Mouse (Mus musculus): ENCODE measurements around the gene Lcmt1.

Gene Lcmt1

DNA sequence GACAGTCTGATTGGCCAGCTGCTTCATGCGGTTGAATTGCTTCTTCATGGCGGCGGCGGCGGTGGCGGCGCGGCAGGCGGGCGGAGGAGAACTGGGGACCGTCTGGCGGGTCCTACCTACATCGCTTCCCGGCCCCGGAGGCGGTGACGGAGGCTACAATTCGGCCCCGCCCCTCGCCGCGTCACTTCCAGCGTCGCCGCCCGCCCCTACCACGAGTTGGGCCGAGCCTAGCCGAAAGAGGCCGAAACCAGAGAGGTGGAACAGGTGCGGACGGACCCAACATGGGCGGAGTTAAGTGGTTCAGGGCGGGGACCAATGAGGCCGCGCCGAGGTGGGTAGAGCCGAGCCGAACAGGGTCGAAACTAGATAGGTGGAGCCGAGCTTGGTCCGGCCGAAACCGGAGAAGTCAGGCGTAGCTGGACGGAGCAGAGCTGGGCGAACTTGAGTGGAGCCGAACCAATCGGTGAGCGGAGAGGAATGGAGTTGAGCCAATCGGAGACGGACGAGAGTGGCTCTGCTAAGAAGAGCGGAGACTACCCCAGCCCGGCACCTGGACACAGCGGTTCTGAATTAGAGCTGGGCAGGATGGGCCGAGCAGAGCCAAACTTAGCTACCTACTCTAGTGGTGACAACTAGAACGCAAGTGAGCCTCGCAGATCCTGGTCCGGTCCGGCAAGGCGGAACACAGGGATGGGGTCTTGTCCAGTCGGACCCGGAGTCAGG lies at the start of gene Lcmt1, which contains the start of gene Arhgap17:
Gene Lcmt1, plus strand, starts transcription at position 26 of the 723 bp plus-strand sequence.
Gene Arhgap17, minus strand, starts transcription at position 157 of the 723 bp plus-strand sequence.
- in situ Hi-C loops (cut with MboI; ENCODE audit: unreplicated experiment in 2 of 2): no loop called here

DNA sequence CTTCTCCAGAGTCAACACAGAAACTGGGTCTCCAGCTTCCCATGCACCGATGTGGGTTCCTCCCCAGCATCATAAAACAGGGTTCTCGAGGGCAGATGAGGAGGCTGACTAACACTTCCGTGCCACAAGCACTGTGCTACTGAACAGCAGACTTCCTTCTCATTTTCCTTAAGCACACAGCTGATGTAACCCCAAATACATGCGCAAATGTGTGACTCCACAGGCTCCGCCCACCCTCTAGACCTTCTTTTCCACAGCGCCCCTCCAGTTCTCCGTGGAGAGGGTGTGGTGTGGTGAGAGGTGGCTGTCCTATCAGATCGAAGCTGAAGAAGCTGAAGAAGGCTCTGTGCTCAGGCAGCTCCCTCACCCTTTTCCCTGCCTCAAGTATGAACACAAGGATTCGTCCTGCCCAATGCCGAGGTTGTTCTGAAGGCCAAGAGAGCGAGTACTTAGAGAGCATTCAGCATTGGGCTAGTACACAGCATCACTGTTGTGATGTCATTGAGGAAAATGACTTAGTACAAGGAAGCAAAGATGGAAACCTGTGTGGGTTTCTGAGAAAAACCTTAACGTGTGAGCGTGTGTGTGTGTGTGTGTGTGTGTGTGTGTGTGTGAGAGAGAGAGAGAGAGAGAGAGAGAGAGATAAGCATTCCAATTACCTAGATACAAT lies 47.0 kb upstream of the Lcmt1 start:
- in situ Hi-C loops (cut with MboI; ENCODE audit: unreplicated experiment in 2 of 2): no loop called here

DNA sequence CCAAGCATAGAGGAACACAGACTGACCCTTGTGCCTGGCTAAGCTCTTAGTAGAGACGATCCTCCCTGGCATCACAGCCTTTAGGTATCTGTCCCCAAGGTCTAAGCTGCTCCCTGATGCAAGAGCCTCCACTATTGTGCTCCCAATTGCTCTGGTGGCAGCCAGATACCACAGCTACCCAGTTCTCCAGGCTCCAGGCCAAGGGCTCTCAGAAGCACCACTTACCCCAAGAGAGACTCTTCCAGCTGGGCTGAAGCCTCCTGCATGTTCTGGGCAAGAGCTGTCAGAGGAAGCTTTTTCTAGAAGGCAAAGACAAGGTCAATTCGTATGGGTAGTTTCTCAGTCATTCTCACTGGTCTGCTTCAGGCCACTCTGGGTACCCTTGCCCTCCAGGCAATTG lies 46.2 kb upstream of the Lcmt1 start:
- in situ Hi-C loops (cut with MboI; ENCODE audit: unreplicated experiment in 2 of 2): no loop called here

DNA sequence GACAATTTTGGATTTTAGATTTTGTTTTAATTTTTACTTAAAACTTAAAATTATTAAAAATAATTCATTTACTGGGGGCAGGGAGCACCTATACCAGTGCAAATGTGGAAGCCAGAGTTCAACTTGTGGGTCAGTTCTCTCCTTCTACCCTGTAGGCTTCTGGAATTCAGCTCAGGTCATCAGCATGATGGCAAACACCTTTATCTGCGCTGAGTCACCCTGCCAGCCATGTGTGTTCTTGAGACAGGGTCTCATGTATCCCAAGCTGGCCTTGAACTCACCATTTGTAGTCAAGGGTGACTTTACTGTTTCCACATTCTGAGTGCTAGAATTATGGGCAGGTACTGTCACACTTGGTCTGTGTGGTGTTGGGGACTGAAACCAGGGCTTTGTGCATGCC lies 45.5 kb upstream of the Lcmt1 start:
- in situ Hi-C loops (cut with MboI; ENCODE audit: unreplicated experiment in 2 of 2): no loop called here

DNA sequence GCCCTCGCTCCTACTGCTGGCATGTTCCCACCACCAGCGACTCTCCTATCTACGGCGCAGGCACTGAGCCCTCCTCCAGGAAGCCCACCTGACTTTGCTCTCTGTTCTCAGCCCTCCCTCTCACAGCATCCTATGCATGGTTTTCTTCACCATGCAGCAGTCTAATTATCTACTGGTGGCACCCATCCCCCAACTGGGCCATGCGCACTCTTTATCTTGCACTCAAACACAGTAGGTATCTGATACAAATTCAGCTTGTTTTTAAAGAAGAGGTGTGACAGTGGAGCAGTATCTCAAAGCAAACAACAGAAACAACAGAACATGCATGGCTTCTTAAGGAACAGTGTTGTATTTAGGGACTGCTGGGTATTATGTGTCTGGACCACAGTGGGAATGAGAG lies 43.5 kb upstream of the Lcmt1 start:
- in situ Hi-C loops (cut with MboI; ENCODE audit: unreplicated experiment in 2 of 2): no loop called here

DNA sequence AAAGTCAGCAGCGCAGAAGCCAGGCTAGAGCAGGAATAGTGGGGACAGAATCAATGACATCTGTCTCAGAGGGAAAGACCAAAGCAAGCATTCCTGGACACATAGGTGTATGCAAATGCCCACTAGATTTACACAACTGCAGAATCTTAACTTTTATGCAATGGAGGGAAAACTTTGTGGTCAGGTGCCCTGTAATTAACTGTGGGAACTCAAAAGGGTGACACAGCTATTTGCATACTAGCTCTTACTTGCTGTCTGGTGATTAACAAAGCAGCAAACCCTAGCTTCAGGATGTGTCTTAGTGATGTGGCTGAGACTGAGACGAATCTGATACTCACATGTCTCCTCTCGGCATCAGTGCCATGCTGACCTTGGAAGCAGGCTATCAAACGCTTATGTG lies 42.7 kb upstream of the Lcmt1 start:
- in situ Hi-C loops (cut with MboI; ENCODE audit: unreplicated experiment in 2 of 2): no loop called here

DNA sequence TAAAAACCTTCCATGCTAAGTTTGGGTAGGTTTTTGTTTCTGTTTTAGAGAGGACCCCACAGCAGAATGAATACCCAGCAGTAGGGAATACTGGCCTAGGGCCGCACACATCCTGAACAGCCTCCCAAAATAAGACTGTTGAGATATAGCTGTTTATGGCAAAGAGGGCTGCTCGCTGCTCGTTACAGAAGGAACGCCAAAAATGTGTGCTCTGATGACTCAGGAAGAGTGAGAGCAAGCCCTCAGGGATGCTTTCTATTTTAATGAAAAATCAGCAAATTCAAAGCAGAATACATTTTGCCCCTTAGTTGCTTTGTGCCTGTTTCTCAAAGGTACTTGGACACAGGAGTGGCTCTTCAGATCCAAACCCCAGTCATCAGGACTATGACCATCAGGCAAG lies 41.7 kb upstream of the Lcmt1 start:
- in situ Hi-C loops (cut with MboI; ENCODE audit: unreplicated experiment in 2 of 2): no loop called here

DNA sequence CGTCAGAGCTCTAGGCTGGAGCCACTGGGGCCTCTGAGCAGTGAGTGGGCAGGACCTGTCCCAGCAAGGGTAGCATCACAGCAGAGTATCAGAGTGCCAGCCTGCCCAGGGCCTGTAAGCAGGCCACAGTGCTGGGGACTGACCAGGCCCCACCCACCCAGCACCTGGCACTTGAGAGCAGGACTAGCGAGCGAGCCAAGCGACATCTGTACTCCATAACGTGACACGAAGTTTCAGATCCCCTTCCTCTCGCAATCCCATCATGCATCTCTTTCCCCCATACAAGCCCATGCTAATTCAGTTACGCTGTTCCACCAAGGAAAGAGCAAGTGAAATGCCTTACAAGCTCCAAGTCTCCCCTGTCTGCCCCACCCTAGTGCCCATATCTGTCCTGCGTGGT lies 39.1 kb upstream of the Lcmt1 start:
- in situ Hi-C loops (cut with MboI; ENCODE audit: unreplicated experiment in 2 of 2): no loop called here

DNA sequence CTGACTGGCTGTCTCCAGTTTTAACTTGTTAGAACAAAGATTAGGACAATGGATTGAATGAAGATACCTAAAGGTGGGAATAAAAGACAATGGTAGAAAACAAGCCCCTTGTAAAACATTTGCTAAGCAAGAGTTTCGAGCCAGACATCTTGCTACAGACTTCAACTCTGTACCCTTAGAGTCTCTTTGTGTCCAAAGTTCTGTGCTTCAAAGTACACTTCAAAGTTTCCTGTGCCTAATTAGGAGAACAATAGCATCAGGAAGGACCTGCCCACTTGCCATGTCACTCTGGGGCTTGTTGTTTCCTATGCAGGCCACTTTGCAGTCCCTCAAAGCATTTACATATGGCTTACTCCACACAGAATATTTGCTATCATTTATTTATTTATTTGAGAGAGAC lies 33.3 kb upstream of the Lcmt1 start:
- in situ Hi-C loops (cut with MboI; ENCODE audit: unreplicated experiment in 2 of 2): no loop called here

DNA sequence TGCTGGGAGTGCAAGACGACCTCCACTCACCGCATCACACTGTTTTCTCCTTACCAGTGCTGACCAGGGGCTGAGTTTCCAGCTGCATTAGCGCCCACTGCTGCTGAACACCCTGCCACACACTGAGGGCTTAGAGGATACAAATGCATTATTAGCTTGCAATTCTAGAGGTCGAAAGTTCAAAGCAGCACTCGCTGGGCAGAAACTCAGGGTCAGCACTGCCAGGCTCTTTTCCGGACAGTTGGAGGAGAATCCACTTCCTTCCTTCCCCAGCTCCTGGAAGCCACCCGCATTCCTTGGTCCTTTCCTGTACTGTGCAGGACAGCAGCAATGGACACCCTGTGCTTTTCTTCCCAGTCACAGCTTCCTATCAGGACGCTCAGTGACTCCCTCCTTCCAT lies 31.2 kb upstream of the Lcmt1 start:
- in situ Hi-C loops (cut with MboI; ENCODE audit: unreplicated experiment in 2 of 2): no loop called here

DNA sequence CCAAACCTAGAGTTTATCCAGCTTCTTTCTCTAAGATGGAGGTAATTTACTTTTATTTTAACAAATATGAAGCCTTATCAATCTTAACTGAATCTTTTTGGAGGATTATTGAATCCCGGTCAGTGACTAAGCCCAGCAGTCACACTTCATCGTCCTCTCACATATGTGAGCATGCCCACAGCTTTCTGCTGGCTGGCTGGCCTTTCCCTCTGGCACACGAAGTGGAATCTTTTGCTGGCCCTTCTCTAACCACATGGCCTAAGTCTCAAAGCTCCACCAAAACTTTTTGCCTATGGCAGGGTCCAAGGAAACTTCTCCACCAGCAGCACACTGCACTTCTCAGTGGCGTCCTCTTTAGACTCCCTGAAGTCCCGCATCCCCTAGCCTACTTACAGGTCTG lies 27.7 kb upstream of the Lcmt1 start:
- in situ Hi-C loops (cut with MboI; ENCODE audit: unreplicated experiment in 2 of 2): no loop called here

DNA sequence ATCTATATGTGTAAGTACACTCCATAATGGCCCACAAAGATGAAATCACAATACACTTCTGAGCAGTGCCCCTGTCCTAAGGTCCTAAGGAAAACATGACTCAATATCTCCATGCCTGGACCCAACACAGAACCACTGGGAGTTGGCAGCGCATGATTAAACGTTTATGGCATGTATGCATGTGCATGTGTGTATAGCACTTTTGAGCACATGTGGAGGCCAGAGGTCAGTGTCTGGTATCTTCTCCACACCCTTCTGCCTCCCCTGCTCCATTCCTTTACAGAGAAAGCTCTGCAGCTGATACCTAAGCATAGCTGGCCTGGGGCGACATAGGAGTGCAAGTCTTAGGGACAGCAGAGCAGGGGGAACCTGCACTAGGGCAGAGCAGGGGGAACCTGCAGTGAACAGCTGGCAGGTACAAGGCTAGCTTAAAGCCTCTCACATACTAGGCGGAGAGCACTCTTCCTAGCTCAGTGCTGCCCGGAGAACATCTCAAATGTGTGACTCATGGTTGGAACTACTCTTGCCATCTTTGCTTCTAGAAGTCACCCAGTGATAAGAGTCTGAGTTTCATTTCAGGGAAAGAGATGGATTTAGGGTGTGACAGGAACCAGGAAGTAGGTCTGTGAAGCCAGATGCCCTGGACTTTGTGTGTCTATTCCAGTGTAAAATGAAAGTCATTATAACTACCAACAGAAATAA lies 25.4 kb upstream of the Lcmt1 start:
- in situ Hi-C loops (cut with MboI; ENCODE audit: unreplicated experiment in 2 of 2): no loop called here

DNA sequence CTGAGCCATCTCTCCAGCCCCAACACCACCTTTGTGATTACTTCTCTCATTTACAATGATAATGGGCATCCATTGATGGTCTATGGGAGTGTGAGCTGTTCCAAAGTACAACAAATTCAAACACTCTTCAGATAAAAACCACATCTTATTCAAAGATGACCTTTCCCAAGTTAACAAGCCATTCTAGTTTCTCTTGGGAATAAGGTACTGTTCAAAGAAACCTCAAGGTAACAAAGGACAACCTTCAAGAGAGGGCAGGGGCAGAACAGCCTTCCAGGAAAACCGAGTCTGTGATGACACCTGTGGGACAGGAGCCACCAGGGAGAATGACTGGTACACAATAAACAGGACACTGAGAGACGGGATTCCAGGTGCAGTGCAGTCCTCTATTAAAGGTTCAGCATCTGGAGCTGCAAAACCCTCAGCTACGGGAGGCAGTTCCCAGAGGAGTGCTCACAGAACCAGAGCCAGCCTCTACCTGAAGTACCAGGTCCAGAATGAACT lies 24.5 kb upstream of the Lcmt1 start:
- in situ Hi-C loops (cut with MboI; ENCODE audit: unreplicated experiment in 2 of 2): no loop called here

DNA sequence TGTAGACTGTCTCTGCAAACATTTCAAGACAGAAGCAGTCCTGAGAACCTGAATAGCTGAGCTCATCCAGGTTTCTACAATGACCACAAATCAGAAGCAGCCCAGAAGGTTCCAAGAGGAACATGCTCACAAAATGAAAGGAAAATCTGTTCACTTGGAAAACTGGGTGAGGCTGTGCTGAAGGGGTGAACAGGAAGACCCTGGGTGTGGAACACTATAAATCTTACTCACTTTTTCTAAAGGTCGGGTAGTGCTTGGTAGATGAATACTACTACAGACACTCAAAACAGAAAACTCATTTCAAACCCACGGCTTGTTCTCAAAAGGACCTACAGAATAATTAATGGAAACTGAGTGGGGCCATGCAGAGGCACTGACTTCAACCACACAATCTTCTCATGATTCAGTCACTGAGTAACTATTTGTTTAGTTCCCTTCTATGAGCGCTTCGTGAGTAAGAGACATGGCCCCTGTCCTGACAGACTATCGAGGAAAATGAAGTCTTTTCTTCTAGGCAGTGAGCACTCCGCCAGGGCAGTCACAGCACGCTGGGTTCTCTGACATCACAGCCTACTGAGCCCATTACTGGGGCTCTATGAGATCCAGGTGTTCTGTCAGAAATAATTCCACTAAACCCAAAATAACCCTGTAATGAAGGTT lies 22.8 kb upstream of the Lcmt1 start:
- in situ Hi-C loops (cut with MboI; ENCODE audit: unreplicated experiment in 2 of 2): no loop called here

DNA sequence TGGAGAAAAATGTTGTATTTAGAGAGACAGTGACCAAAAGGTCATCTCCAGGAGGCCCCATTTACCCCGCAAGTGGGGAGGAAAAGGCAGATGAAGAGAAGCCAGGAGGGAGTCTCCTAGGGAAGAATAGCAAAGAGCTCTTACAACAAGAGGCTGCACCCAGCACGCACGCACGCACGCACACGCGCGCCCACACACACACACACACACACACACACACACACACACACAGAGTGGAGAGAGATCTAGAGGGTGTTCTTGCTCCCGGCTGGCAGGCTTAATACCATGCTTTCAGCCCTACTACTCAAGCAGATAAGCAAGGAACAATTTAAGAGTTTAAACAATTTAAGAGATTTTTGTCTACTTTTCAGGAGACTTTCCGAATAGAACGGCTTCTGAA lies 19.8 kb upstream of the Lcmt1 start:
- in situ Hi-C loops (cut with MboI; ENCODE audit: unreplicated experiment in 2 of 2): no loop called here

DNA sequence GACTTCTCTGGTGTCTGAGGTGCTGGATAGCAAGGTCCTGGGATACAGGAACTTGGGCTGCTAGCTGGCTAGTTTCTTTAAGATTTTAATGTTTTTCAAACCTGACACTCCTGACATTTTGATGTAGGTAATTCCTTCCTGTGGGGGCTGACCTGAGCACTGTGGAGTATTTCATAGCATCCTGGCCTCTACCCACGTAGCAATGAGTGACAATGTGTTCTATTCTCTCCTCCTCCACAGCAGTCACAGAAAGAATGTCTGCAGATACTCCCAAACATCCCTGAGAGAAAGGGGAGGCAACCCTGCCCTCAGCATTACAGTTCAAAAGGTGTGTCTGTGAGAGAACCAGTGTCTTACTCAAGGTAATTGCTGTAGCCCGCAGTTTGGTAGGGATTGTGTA lies 19.3 kb upstream of the Lcmt1 start:
- in situ Hi-C loops (cut with MboI; ENCODE audit: unreplicated experiment in 2 of 2): no loop called here

DNA sequence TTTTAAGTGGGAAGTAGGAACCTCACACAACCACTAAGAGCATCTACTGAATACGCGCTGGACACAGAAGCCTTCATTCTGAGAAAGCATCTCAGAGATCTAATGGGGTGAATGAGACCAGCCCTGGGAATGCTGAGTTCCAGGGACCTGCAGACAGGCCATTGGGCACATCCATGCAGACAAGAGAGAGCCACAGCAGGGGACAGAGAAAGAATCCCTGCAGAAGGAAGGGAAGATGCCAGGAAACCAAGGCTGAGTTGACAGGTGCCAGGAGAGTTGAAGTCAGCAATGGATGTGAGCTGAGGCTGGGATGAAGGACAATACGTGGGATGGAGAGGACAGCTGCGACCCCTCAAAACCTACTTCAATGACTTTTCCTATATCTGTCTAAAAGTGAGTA lies 16.5 kb upstream of the Lcmt1 start:
- in situ Hi-C loops (cut with MboI; ENCODE audit: unreplicated experiment in 2 of 2): no loop called here

DNA sequence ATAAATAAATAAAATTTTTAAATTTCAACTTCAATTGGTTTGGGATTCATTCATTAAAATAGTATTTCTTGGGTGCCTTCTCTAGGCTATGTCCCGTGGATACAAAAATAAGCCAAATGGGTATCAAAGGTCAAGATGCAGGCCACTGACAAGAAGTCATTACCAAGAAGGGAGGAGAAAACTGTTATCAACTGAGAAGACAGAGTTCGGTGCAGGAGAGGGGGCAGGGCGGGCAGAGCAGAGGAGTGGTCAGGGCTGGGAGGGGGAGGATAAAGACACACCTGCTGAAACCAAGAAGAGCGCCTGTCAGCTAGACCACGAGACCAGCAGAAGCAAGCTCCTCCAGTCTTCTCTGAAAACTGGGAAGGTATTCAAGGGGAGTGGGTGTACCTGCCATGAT lies 15.7 kb upstream of the Lcmt1 start:
- in situ Hi-C loops (cut with MboI; ENCODE audit: unreplicated experiment in 2 of 2): no loop called here

DNA sequence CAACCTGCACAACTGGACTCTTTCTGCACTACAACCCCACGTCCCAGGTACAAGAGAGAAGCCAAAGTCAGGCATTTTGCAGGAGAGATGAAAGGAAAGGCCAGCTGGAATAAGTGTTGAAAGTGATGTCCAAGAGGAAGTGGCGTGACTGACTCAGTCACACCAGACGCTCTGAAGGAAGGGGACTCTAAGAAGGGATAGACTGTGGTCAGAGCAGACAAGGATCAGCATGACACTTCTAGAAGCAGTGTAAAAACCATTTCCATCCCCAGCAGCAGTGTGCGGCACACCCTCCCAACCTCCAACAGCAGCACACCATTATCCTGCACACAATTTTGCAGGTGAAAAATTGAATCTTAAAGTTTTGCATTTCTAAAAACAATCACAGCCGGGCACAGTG lies 15.2 kb upstream of the Lcmt1 start:
- in situ Hi-C loops (cut with MboI; ENCODE audit: unreplicated experiment in 2 of 2): no loop called here

DNA sequence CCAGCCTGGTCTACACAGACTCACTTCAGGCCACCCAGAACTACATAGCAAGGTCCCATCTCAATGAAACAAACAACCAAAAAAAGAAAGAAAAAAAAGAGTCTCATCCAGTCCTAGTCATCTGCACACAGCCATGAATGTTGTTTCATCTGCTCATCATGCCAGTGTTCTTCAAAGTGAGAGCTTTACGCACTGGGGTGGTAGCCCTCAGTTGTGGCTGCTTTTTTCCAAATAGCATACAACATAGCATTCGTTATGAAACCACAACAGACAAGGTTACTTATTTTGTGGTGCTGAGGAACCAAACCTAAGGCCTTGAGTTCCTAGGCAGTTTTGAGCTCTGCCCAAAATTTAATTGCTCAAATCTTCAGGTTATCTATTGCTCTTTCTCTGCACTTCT lies 14.7 kb upstream of the Lcmt1 start:
- in situ Hi-C loops (cut with MboI; ENCODE audit: unreplicated experiment in 2 of 2): no loop called here

DNA sequence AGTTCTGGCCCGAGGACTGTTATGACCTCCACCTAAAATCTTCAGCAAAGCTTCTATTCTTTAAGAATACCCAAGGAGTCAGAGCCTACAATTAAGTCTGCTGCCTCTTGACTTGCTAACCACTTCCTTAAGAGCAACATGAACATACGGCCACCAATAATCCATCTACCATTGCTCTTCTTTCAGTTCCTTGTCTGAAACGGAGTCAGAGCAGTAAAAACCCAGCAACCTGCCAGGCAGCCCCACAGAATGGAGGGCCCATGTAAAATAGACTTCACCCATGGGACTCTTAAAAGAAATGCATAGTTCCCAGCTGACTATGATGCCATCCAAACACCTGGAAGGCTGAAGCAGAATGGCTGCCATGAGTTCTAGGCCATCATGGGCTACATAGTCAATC lies 13.4 kb upstream of the Lcmt1 start:
- in situ Hi-C loops (cut with MboI; ENCODE audit: unreplicated experiment in 2 of 2): no loop called here

Data from v-Abl transformed pro-B cells (cell line).